Mouse (Mus musculus) macrophage (primary cell): ENCODE results near the gene Rpl9-ps1. TPM values are rescaled to one million over a fixed set of nuclear protein-coding genes. Genes with fewer than 3 reads are reported as not detected.
A peak's percentile ranks its signal among the peaks of the same experiment; 100 is the strongest.

Source experiments
- H3K27ac ChIP-seq: fragments of 350-480 bp; formaldehyde crosslinking; 2 replicates; pipeline ENCODE4 v1.9.0; 2021
- H3K36me3 ChIP-seq: fragments of 350-480 bp; formaldehyde crosslinking; 2 replicates; pipeline ENCODE4 v1.9.0; 2021; ENCODE audit errors: inconsistent target
- H3K4me3 ChIP-seq: fragments of 350-480 bp; formaldehyde crosslinking; 2 replicates; pipeline ENCODE4 v1.9.0; 2021; ENCODE audit errors: inconsistent target
- H3K79me2 ChIP-seq: fragments of 350-480 bp; formaldehyde crosslinking; 2 replicates; pipeline ENCODE4 v1.9.0; 2021; ENCODE audit errors: inconsistent target
- WGBS: methylation state at CpG from one replicate; pipeline ENCODE4 v1.1.7; 2026; ENCODE audit warnings: inconsistent platforms; ENCODE audit not compliant: missing documents; 5-methylcytosine and 5-hydroxymethylcytosine counted together
- polyA plus RNA-seq: library from polyadenylated mRNA; stranded (reverse); fragments of 250-400 nt; gene quantifications from 3 replicates; pipeline ENCODE4 v1.2.4, GENCODE M21; 2018; ENCODE audit warnings: inconsistent platforms
- total RNA-seq, 78 experiments: library from RNA; depleted of rRNA; stranded (reverse); fragments of 250-400 nt; gene quantifications; 1 replicate in 9 of 78; 2 replicates in 24 of 78; 3 replicates in 43 of 78; 4 replicates in 2 of 78; pipeline ENCODE4 v1.2.4; 2018; ENCODE audit warnings: inconsistent platforms in 56 of 78

Gene Rpl9-ps1
- 1 to 10 TPM in 8 of 26 experiments, not detected in 18; 1.8 to 4.2 (median 2.2) TPM for total RNA-seq (2018; cell fraction: chromatin; rRNA removed)
- total RNA-seq (2018; cell fraction: cytosol; rRNA removed), result under 1 TPM in 3 of 26 experiments, not detected in 23; 0.29 to 0.41 (median 0.33) TPM
- total RNA-seq (2018; cell fraction: nucleus; rRNA removed), result 1 to 10 TPM in 13 of 26 experiments, not detected in 13; 1.2 to 5.7 (median 2.4) TPM
- not detected in 3 replicates for polyA plus RNA-seq

- Histone ChIP-seq H3K79me2 (peaks cover 3% of the 10 kb centered on the region), H3K36me3 (no peaks in the 10 kb centered on the region), H3K27ac (peak within 1 kb of the TSS; percentile 98), H3K4me3 (no peak within 1 kb of the TSS)
- 100% methylated on average over 1 of the region's 1 CpGs for WGBS
Observed at GRCm38 (mm10) chr11:83645521-83645920, at the start of gene Rpl9-ps1. Gene Rpl9-ps1 (minus strand): TSS chr11:83645621.

- Histone ChIP-seq H3K4me3 (no peak overlapping the region), H3K36me3 (no peaks in the 10 kb centered on the region), H3K27ac (no peak overlapping the region), H3K79me2 (no peaks in the 10 kb centered on the region)
- 83% methylated on average over 1 of the region's 1 CpGs for WGBS
Observed at GRCm38 (mm10) chr11:83692008-83692407, 46.6 kb upstream of the Rpl9-ps1 start.

- Histone ChIP-seq H3K4me3 (no peak overlapping the region), H3K27ac (no peak overlapping the region), H3K79me2 (no peaks in the 10 kb centered on the region), H3K36me3 (no peaks in the 10 kb centered on the region)
- 100% methylated on average over 1 of the region's 1 CpGs for WGBS
Observed at GRCm38 (mm10) chr11:83689918-83690317, 44.5 kb upstream of the Rpl9-ps1 start.

- no peaks in the 10 kb centered on the region for H3K36me3 ChIP-seq
- no peak overlapping the region for H3K4me3 ChIP-seq
- peak overlapping the region; percentile 22; the same call in 1 of the 2 replicates for H3K27ac ChIP-seq
- WGBS, result 13% methylated on average over 1 of the region's 1 CpGs
- H3K79me2 ChIP-seq, result no peaks in the 10 kb centered on the region
Observed at GRCm38 (mm10) chr11:83675665-83676064, 30.2 kb upstream of the Rpl9-ps1 start.

- no peaks in the 10 kb centered on the region for H3K36me3 ChIP-seq
- no peaks in the 10 kb centered on the region for H3K79me2 ChIP-seq
- no peak overlapping the region for H3K27ac ChIP-seq
- H3K4me3 ChIP-seq, result no peak overlapping the region
Observed at GRCm38 (mm10) chr11:83671743-83672142, 26.3 kb upstream of the Rpl9-ps1 start.

- Histone ChIP-seq H3K36me3 (no peaks in the 10 kb centered on the region), H3K79me2 (peaks cover 18% of the 10 kb centered on the region), H3K4me3 (peak overlapping the region; percentile 65), H3K27ac (peak overlapping the region; percentile 96)
- WGBS, result 3% methylated on average over 5 of the region's 5 CpGs
Observed at GRCm38 (mm10) chr11:83663532-83663931, 18.1 kb upstream of the Rpl9-ps1 start.

- peak within 1 kb of the TSS; percentile 65 for H3K4me3 ChIP-seq
- 11% methylated on average over 6 of the region's 6 CpGs for WGBS
- H3K27ac ChIP-seq, result peak within 1 kb of the TSS; percentile 96
Observed at GRCm38 (mm10) chr11:83662204-83662603, 16.8 kb upstream of the Rpl9-ps1 start, which contains the start of gene Ccl4. Gene Ccl4 (plus strand): TSS chr11:83662584.

GRCm38 (mm10) chr11:83658797-83659196, 13.4 kb upstream of the Rpl9-ps1 start:
- Histone ChIP-seq H3K4me3 (no peak overlapping the region), H3K36me3 (0 out of 2 replicates have a peak, but pooled peaks cover 4% of the 10 kb centered on the region), H3K79me2 (peaks cover 12% of the 10 kb centered on the region), H3K27ac (peak overlapping the region; percentile 55)
- WGBS, result 1% methylated on average over 6 of the region's 6 CpGs

More at GRCm38 (mm10) chr11:83662204-83662603, 16.8 kb upstream of the Rpl9-ps1 start, which contains the start of gene Ccl4:
- peaks cover 18% of the 10 kb centered on the region for H3K79me2 ChIP-seq
- H3K36me3 ChIP-seq, result no peaks in the 10 kb centered on the region

GRCm38 (mm10) chr11:83657508-83657907, 12.1 kb upstream of the Rpl9-ps1 start:
- Histone ChIP-seq H3K27ac (peak overlapping the region; percentile 55), H3K4me3 (no peak overlapping the region), H3K79me2 (peaks cover 12% of the 10 kb centered on the region; the same call in 1 of the 2 replicates), H3K36me3 (0 out of 2 replicates have a peak, but pooled peaks cover 4% of the 10 kb centered on the region)
- WGBS, result 58% methylated on average over 3 of the region's 3 CpGs

- Histone ChIP-seq H3K27ac (0 out of 2 replicates have a peak overlapping the region, but pooled peaks have one; percentile 30), H3K79me2 (peaks cover 34% of the 10 kb centered on the region), H3K36me3 (peaks cover 10% of the 10 kb centered on the region; the same call in 1 of the 2 replicates), H3K4me3 (no peak overlapping the region)
- 96% methylated on average over 8 of the region's 8 CpGs for WGBS
Observed at GRCm38 (mm10) chr11:83654606-83655005, 9.2 kb upstream of the Rpl9-ps1 start.

- under 1% methylated on average over 8 of the region's 8 CpGs for WGBS
- H3K27ac ChIP-seq, result peak within 1 kb of the TSS; percentile 98
- peaks cover 6% of the 10 kb centered on the region; the same call in 1 of the 2 replicates for H3K36me3 ChIP-seq
- H3K79me2 ChIP-seq, result peaks cover 34% of the 10 kb centered on the region
- H3K4me3 ChIP-seq, result peak within 1 kb of the TSS; percentile 52
Observed at GRCm38 (mm10) chr11:83649305-83649841, 4.0 kb upstream of the Rpl9-ps1 start, which contains the start of gene Ccl3. Gene Ccl3 (minus strand): TSS chr11:83649355.

GRCm38 (mm10) chr11:83646356-83647149, 1.1 kb upstream of the Rpl9-ps1 start:
- WGBS, result 98% methylated on average over 6 of the region's 6 CpGs
- peaks cover under 1% of the 10 kb centered on the region; the same call in 1 of the 2 replicates for H3K36me3 ChIP-seq
- H3K4me3 ChIP-seq, result no peak overlapping the region
- H3K79me2 ChIP-seq, result peaks cover 14% of the 10 kb centered on the region
- H3K27ac ChIP-seq, result peak overlapping the region; percentile 98

- H3K79me2 ChIP-seq, result no peaks in the 10 kb centered on the region
- 12% methylated on average over 2 of the region's 2 CpGs for WGBS
- no peak overlapping the region for H3K4me3 ChIP-seq
- no peaks in the 10 kb centered on the region for H3K36me3 ChIP-seq
- H3K27ac ChIP-seq, result peak overlapping the region; percentile 97
Observed at GRCm38 (mm10) chr11:83641216-83641615, 4.2 kb downstream of the Rpl9-ps1 start.

- Histone ChIP-seq H3K4me3 (no peak overlapping the region), H3K27ac (peak overlapping the region; percentile 97), H3K79me2 (no peaks in the 10 kb centered on the region), H3K36me3 (no peaks in the 10 kb centered on the region)
- 0% methylated on average over 5 of the region's 5 CpGs for WGBS
Observed at GRCm38 (mm10) chr11:83640141-83640540, 5.3 kb downstream of the Rpl9-ps1 start.
